Mouse (Mus musculus): ENCODE measurements at regions not wholly inside any gene's neighbourhood (a gene's known extent, or its start where the extent isn't known, plus 50 kb on each side); places are given as distances from the start of the nearest gene placed in this dataset.
A peak's percentile ranks its signal among the peaks of the same experiment; 100 is the strongest.

GRCm38 (mm10) chr12:105935441-105935880 is 74.6 kb upstream of the Vrk1 start:
- WGBS (ENCODE audit: insufficient replicate concordance): 8% methylated on average over 21 of the region's 22 CpGs
- Histone ChIP-seq H3K27me3 (peaks cover 26% of the 10 kb centered on the region), H3K4me1 (replicated peaks) (no peaks in the 10 kb centered on the region), H3K36me3 (no peaks in the 10 kb centered on the region), H3K4me3 (replicated peaks) (0 out of 2 replicates have a peak overlapping the region, but pooled peaks have one; percentile 8), H3K9me3 (replicated peaks) (no peaks in the 10 kb centered on the region), H3K4me2 (peak overlapping the region; percentile 26), H3K27ac (no peak overlapping the region), H3K9ac (no peak overlapping the region)
- DNase-seq (no peak), ATAC-seq (ENCODE audit: low read depth) (no peak)

GRCm38 (mm10) chr12:105936812-105937530 is 73.1 kb upstream of the Vrk1 start:
- DNase-seq: no peak
- H3K4me1 ChIP-seq (replicated peaks): peaks cover 4% of the 10 kb centered on the region; the same call in 1 of the 2 replicates
- no peak for ATAC-seq (ENCODE audit: low read depth)
- WGBS (ENCODE audit: insufficient replicate concordance): 31% methylated on average over 18 of the region's 18 CpGs
- H3K36me3 ChIP-seq: no peaks in the 10 kb centered on the region
- H3K9me3 ChIP-seq (replicated peaks): no peaks in the 10 kb centered on the region
- H3K9ac ChIP-seq: no peak overlapping the region
- no peak overlapping the region for H3K4me3 ChIP-seq (replicated peaks)
- H3K27ac ChIP-seq: no peak overlapping the region
- peaks cover 26% of the 10 kb centered on the region for H3K27me3 ChIP-seq
- no peak overlapping the region for H3K4me2 ChIP-seq

GRCm38 (mm10) chr12:105942136-105943076 is 67.6 kb upstream of the Vrk1 start:
- no peaks in the 10 kb centered on the region for H3K36me3 ChIP-seq
- H3K27ac ChIP-seq: peak overlapping the region; percentile 70
- no peak overlapping the region for H3K4me3 ChIP-seq (replicated peaks)
- 0 out of 2 replicates have a peak, but pooled peaks cover 2% of the 10 kb centered on the region for H3K27me3 ChIP-seq
- H3K9ac ChIP-seq: peak overlapping the region; percentile 10; the same call in 1 of the 2 replicates
- H3K4me2 ChIP-seq: peak overlapping the region; percentile 44
- peak; percentile 70 for ATAC-seq (ENCODE audit: low read depth)
- WGBS (ENCODE audit: insufficient replicate concordance): 56% methylated on average over 20 of the region's 20 CpGs
- DNase-seq: peak; percentile 9
- H3K9me3 ChIP-seq (replicated peaks): no peaks in the 10 kb centered on the region
- H3K4me1 ChIP-seq (replicated peaks): peaks cover 24% of the 10 kb centered on the region

- Histone ChIP-seq H3K4me1 (replicated peaks) (peaks cover 24% of the 10 kb centered on the region), H3K36me3 (no peaks in the 10 kb centered on the region), H3K27me3 (no peaks in the 10 kb centered on the region), H3K27ac (peak overlapping the region; percentile 70), H3K4me2 (peak overlapping the region; percentile 44), H3K9me3 (replicated peaks) (no peaks in the 10 kb centered on the region), H3K4me3 (replicated peaks) (no peak overlapping the region), H3K9ac (no peak overlapping the region)
- peak; percentile 89 for ATAC-seq (ENCODE audit: low read depth)
- 45% methylated on average over 8 of the region's 8 CpGs for whole genome bisulfite sequencing (ENCODE audit: insufficient replicate concordance)
- peak; percentile 9 for DNase-seq
These were observed 67.0 kb upstream of the Vrk1 start for GRCm38 (mm10) chr12:105943077-105943433.

- Histone ChIP-seq H3K36me3 (no peaks in the 10 kb centered on the region), H3K27ac (no peak overlapping the region), H3K4me2 (no peak overlapping the region), H3K9ac (no peak overlapping the region), H3K9me3 (replicated peaks) (no peaks in the 10 kb centered on the region), H3K4me1 (replicated peaks) (peaks cover 16% of the 10 kb centered on the region), H3K4me3 (replicated peaks) (no peak overlapping the region), H3K27me3 (no peaks in the 10 kb centered on the region)
- WGBS (ENCODE audit: insufficient replicate concordance): 46% methylated on average over 5 of the region's 5 CpGs
- ATAC-seq (ENCODE audit: low read depth): no peak
- DNase-seq: no peak
These were observed 62.7 kb upstream of the Vrk1 start for GRCm38 (mm10) chr12:105947332-105947731.

GRCm38 (mm10) chr12:105948322-105948721 is 61.7 kb upstream of the Vrk1 start:
- no peak for ATAC-seq (ENCODE audit: low read depth)
- Histone ChIP-seq H3K9ac (no peak overlapping the region), H3K4me3 (replicated peaks) (no peak overlapping the region), H3K27me3 (no peaks in the 10 kb centered on the region), H3K4me1 (replicated peaks) (peaks cover 6% of the 10 kb centered on the region), H3K9me3 (replicated peaks) (no peaks in the 10 kb centered on the region), H3K36me3 (no peaks in the 10 kb centered on the region), H3K4me2 (no peak overlapping the region), H3K27ac (no peak overlapping the region)
- no peak for DNase-seq
- 57% methylated on average over 2 of the region's 2 CpGs for WGBS (ENCODE audit: insufficient replicate concordance)

GRCm38 (mm10) chr12:105955764-105956290 is 54.2 kb upstream of the Vrk1 start:
- Histone ChIP-seq H3K27ac (no peak overlapping the region), H3K36me3 (no peaks in the 10 kb centered on the region), H3K27me3 (peaks cover 31% of the 10 kb centered on the region), H3K4me1 (replicated peaks) (peaks cover 16% of the 10 kb centered on the region), H3K9ac (no peak overlapping the region), H3K9me3 (replicated peaks) (no peaks in the 10 kb centered on the region), H3K4me2 (no peak overlapping the region), H3K4me3 (replicated peaks) (no peak overlapping the region)
- 35% methylated on average over 1 of the region's 1 CpGs for WGBS (ENCODE audit: insufficient replicate concordance)
- ATAC-seq (ENCODE audit: low read depth) (peak; percentile 45), DNase-seq (no peak)

GRCm38 (mm10) chr12:105959756-105960155 is 50.3 kb upstream of the Vrk1 start:
- ATAC-seq (ENCODE audit: low read depth): no peak
- no peaks in the 10 kb centered on the region for H3K9me3 ChIP-seq (replicated peaks)
- peaks cover 63% of the 10 kb centered on the region for H3K27me3 ChIP-seq
- no peak overlapping the region for H3K4me3 ChIP-seq (replicated peaks)
- no peak for DNase-seq
- H3K4me1 ChIP-seq (replicated peaks): peaks cover 25% of the 10 kb centered on the region
- H3K27ac ChIP-seq: no peak overlapping the region
- no peak overlapping the region for H3K4me2 ChIP-seq
- WGBS (ENCODE audit: insufficient replicate concordance): 53% methylated on average over 7 of the region's 7 CpGs
- no peak overlapping the region for H3K9ac ChIP-seq
- H3K36me3 ChIP-seq: no peaks in the 10 kb centered on the region
